Mouse (Mus musculus): ENCODE results near the gene Cnr1.

- no peak for TF ChIP-seq POLR2A (IDR thresholded peaks at IDR 0.05; ENCODE audit: extremely low read depth, insufficient read depth, low read length)
- no peak for TF ChIP-seq CTCF (IDR thresholded peaks at IDR 0.05; ENCODE audit: low read depth, low read length)
Measured at GRCm38 (mm10) chr4:33895046-33895445, 29.3 kb upstream of the Cnr1 start.

All from liver, adult 2 months (tissue).